Mouse (Mus musculus) T-helper 2 cell (primary cell): ENCODE data around the gene Hmgcll1.

Source experiments
- in situ Hi-C: fragments of 300-600 bp; cut with MboI, MseI; formaldehyde crosslinking; loops from one replicate; pipeline ENCODE4 v1.15.1; 2025; ENCODE audit warnings: high pct_unique_total_duplicates

Gene Hmgcll1

DNA sequence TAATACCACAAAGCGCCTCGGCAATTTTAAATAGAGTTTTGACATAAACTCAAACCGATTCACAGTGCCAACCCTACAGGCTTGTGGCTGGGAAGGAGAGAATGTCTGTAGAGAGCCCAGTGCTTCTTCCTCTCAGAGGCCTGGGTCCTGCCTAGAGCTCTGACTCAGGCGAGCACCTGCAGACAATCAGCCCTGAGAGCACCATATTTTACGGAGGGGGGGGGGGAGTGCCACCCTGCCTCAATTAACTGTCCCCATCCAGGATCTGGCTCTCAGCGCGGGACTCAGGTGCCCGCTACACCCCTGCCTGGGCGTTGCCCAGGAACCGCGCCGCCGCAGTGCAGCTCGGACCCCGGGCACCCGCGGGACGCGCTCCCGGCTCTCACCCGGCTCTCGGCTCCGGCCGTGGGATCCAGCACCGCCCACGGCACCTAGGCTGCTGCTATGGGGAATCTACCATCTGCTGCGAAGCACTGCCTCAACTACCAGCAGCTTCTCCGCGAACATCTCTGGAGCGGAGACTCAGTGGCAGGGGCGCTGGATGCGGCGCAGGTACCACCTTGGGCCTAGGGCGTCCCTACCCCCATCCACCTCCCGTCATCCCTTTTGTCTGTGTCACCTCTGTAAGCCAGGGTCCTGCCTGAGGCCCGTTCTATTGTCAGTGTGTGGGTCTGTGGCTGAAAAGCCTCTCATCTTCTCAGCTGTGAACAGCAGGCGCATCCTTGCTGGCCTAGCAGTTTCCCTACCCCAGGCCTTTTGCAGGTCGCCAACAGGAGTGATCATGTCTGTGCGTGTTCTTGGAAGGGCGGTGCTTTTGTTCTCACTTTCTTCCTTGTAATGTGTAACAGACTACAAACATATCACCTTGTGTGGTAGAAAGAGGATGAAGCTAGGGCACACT lies at the start of gene Hmgcll1:
Gene Hmgcll1 (plus strand): TSS at position 225 of the 901 bp plus-strand sequence.
- in situ Hi-C loops, result no loop called here

DNA sequence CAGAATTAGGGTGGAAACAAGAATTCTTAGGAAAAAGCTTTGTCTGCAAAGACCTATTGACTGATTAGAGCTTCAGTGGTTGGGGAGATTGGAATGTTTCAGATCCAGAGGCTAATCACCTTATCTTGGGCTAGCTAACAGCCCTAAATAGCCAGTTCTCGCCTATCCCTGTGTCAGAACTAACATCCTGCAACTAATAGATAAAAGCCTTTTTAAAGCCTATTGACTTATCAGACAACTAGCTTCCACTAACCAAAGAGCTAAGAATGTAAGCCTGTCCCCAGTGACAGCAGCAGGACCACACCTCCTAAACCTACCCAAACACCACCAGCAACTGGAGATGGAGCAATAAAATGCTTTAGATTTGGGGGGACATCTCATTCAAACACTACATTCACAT lies 34.6 kb upstream of the Hmgcll1 start:
- in situ Hi-C loops, result no loop called here

DNA sequence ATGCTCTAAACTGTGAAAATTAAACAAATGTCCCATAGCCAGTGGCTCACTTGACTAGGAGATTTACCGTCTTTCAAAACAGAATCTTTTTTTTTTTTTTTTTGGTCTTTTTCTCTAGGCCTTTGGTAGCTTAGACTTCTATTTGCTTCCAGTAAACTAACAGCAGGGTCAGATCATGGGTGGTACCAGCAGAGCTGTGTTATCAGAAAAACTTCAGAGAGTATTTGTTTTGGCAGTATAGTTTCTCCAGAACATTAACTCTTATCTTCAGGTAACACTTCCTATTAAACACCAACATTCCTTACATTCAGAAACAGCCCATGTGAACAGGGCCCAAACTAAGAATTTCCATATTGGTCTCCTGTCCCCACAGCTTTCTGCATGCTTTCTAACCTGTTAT lies 33.5 kb upstream of the Hmgcll1 start:
- in situ Hi-C loops, result no loop called here

DNA sequence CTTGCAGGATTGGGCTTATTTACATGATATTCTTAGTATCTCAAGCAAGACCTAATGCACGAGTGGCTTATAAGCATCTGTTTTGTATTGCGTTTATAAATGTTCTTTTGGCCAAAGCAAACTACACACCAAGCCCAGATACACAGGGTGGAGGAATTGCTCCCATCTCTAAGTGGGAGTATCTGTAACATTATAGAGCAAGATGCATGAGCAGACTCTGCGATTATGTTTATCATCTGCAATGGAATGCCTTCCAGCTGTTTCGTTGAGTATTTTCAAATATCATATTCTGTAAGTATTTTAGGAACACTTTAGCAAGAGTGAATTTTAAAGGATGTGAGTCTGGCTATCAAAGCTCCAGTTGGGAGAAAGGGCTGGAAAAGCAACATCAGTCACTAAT lies 25.2 kb upstream of the Hmgcll1 start:
- in situ Hi-C loops, result no loop called here

DNA sequence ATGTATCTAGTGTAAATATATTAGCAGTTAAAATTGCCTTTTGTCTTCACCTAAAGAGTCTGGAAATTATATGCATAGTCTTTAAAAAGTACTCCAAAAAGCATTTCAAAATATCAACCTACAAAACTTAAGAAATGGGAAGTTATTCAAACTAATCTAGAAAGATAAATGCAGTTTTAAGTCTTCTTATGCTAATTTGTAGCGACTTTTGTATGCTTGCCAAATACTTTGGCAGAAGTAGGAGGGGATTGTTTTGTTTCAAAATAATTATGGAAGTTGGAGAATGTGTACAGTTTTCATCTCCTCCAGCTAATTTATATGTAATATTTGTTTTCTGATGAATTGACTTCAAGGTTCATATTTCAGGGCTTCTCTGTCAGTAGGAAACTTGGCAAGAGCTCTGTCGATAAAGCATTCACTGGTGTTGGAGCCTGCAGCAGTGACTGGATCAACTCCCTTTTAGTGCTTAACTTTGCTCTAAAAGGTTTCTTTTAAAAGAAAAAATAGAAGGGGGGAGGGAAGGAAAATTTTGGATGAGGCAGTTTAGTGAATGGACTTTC lies 15.8 kb upstream of the Hmgcll1 start:
- in situ Hi-C loops, result no loop called here

DNA sequence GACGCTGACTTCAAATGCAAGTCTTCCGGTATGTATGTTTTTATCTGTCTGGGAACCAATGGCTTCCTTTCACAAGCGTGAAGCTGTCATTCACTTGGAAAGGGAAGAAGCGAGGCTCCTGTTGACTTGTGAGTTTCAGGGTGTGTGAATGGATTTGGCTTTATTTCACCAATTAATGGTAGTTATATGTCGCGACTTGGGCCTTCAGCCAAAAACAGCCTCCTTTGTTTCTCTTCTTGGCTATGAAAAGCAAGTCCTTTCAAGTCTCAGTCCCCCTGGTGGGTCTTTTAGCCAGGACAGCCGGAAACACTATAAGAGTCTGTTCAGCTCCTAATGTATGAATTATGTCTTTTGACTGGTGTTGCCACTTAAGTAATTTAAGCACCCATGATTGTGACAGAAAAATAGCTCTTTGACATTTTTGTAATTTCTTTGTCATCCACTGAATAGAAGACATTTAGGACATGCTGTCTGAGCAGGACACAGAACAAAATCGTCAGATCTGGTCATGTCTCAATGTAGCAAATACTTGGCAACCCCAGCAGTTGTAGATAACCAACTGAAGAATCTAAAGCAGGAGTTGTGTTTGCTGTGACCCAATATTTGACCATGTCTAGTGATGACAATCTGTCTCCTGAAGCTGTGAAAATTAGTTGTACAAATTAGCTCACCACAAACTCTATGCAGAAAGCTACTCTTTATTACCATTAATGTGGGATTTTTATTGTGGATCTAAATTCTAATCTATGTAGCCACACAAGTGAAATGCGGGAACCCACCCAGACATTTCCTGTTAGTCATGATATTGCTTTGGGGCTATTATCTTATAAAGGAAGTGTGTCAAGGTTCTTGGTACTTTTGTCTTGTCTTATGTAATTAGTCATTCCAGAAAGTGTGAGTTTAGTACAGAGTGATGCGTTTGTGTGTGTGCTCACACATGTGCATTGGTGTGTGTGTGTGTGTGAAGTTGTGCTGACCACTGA lies 13.5 kb upstream of the Hmgcll1 start:
- in situ Hi-C loops, result no loop called here

DNA sequence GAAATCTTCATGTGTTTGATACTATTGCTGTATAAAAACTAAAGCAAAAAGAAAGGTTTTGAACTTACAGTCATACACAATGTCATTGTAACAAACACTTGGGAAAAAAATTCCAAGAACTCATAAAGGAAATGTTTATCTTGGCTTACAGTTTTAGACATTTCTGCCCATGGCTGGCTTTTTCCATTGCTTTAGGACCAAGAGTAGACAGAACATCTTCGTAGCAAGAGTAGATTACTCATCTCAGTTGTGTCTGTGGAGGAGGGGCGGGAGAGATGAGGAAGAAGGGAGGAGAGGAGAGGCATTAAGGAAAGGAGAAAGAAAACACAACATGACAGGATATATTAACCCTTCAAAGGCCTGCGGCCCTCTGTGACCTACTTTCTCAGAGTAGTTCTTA lies 11.6 kb upstream of the Hmgcll1 start:
- in situ Hi-C loops, result no loop called here

DNA sequence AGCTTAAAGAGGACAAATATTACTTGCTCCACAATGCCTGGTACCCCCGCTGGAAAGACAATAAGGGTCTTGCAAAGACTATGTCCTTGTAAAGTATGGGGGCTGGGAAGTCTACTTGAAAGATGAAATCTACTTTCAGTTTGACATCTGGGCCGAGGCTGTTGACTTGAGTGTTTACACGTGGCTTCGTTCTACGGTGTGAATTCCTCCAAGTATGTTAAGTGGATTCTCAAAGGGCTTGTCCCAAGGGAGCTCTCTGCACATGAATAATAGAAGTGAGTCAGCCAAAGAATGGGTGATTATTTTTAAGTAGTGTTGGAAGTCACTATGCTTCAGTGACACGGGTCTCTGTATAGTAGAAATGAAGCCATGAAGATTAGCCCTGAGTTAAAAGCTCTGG lies 11.0 kb upstream of the Hmgcll1 start:
- in situ Hi-C loops, result no loop called here

DNA sequence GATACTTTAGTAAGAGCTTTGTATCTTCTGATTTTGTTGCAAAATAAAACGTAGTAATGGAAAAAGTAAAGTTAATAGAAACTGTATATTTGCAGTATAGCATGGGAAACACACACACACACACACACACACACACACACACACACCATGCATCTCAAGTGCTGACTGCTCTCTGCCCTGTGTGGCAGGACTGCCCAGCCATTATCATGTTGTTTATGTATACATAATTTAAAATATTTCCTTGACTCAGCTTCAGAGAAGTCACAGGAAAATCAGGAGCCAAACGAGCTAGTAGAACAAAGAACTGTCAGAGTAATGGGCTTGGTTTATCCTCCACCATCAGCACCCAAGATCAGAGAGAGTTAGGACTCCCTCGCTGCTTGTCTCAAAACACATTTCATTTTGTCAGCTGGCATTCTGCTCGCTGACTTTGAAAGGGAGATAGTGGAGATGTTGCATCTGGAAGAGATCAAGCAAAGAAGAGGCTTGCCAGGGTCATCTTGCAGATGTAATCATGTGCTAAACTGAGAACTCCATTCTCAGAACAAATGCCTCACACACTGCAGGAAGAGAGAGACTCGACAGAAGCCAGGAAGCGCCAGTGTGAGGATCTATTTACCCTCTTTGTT lies 7.2 kb upstream of the Hmgcll1 start:
- in situ Hi-C loops, result no loop called here

DNA sequence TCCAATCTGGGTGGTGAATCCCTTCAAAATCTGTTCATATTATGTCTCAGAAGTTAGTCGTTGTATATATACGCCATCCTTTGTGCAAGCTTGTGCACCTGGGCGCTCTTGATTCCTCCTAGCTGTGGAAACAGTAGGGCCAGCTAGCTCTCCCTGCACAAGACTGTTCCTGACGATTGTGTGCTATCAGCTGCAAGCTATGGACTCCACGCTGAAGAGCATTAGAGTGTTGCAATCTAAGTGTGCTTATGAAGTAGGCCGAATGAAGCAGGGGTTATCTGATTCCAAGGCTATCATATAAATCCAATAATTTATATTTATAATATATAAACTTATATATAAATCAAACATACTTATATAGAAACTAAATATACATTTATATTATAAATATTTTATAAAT lies 866 bp upstream of the Hmgcll1 start:
- in situ Hi-C loops, result no loop called here

DNA sequence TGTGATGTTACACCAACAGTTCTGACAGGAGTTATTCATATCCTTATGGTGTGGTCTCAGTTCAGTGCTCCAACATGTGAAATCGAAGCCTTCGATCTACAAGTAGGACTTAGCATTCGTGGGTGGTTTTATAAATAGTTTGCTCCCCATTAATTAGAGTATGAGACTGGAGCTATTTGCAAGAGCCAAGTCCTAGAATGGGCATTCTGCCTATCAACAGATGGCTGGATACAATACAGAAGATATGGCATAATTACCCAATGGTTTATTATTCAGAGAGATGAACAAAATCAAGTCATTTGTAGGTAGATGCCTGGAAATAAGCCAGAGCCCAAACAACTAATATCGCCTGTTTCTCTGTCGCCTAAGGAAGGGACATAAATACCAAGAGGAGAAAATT lies 1.3 kb downstream of the Hmgcll1 start:
- in situ Hi-C loops, result no loop called here

DNA sequence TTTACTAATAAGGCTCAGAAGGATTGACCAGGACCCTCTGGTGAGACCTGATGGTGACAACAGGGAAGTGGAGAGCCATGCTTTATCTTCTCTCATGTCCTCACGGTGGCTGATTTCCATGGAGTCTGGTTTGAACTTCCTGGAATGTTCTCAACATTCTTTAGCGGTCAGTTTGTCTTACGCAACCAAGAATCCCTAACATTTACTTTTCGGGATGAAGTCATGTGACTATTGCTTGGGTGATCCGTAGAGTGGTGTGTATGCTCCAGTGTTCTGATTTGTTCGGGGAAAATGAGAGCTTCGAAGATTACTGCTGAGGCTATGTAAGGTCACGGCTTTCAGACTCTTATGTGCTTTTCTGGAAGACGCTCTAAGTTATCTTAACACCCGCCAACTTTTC lies 1.9 kb downstream of the Hmgcll1 start:
- in situ Hi-C loops, result no loop called here

DNA sequence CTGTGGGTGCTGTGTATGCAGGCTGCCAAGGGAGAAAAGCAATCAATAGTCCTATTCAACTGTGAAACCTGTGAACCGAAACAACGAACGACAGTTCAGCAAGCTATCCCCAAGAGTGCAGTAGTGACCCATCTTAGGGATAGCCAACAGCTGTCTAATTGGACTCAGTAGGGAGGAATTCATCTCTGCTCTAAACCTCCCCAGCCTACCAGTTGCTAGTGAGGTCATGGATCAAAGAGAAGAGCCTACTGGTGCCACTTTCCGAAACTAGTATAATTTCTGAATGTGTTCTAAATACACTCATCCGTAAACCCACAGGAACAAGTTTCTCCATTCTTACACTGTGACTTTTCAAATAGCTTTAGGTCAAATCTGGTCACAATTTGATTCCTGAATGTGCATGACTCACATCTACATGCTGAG lies 8.9 kb downstream of the Hmgcll1 start:
- in situ Hi-C loops, result no loop called here

DNA sequence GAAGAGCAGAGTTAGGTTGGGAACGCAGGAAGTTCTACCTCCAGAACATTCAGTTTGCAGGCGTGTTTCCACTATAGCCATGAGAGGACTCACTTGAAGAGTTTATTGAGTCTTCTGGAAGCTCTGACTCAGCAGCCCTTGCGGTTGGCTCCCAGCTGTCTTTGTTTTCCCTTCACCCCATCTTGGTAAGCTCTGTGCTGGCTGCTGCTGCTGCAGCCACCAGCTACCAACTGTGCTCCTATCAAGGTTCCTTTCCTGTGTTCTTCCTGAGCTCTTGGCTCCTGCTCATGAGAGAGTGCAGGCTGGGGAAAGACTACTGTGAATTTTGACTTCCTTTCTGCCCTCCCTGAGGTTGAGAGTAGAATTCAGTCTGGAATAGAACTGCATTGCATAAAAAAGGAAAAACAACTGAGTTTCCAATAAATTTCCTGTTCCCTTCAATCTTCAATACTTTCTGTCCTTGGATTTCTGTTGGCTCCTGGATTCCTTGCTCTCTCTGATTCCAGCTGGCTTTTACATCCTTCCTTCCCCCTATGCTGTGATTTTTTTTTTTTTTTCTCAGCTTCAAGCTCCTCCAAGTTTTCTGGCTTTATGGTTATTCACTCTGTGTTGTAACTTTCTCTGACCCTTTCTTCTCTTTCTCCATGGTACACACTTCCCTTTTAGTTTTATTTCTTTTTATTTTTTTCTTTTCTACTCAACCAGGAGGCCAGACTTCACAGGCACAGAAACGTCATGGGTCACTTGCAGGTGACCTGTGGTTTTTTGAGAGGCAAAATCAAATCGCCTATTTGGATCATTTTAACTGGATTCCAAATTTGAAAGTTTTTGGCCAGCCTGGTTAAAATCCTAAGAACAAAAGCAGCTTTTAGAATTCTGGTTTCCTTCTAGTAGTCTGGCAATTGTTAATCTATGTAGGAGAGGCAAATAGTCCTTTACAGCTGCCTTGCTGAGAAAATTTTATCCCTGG lies 9.9 kb downstream of the Hmgcll1 start:
- in situ Hi-C loops, result no loop called here

DNA sequence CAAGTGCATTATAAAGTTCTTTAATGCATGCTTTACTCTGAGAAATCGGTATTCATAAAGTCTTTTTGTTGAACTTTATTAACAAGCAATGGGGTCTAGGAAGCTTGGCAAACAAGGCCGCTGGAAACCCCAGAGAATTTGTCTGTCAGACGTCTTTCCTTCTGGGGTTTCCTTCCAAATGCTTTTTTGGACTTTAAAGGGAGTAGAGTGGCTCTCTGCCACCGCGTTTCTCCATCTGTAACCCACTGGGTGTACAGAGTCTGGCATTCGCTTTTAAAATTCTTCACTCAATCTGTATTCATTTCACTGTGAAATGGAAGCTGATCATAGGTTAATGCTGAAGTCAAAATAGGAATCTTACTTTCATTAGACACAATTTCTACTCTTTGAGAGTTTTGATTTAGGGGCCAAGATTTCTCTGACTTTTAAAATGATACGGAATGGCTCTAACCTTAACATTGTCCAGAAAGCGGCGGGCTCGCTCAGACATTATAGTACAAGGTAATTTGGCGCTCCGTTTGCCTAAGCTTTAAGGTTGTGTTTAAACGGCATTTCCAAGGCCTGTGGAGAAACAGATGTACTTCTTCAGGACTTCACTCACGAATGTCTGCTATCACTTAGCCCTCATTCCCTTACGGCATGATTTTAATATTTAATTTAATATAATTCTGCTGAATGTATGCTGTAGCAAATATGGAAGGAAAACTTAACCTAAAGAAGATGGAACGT lies 15.0 kb downstream of the Hmgcll1 start:
- in situ Hi-C loops, result no loop called here

DNA sequence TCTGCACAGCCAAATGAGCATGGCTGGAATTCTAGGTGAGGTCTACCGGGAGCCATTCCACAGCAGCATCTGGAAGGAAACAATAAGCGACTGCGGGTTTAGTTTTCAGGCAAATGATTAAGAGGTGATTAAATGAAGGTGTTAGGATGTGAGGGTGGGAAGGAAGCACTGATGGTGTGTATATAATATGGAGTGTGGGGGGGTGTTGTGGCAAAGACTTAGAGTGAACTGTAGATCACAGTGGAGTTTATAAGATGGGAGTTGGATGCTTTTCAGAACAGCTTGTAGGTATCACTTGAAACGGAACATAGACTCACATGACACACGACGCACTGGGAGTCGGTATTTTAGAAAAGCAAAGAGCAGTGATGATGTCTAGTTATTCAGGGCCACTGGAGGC lies 20.4 kb downstream of the Hmgcll1 start:
- in situ Hi-C loops, result no loop called here

DNA sequence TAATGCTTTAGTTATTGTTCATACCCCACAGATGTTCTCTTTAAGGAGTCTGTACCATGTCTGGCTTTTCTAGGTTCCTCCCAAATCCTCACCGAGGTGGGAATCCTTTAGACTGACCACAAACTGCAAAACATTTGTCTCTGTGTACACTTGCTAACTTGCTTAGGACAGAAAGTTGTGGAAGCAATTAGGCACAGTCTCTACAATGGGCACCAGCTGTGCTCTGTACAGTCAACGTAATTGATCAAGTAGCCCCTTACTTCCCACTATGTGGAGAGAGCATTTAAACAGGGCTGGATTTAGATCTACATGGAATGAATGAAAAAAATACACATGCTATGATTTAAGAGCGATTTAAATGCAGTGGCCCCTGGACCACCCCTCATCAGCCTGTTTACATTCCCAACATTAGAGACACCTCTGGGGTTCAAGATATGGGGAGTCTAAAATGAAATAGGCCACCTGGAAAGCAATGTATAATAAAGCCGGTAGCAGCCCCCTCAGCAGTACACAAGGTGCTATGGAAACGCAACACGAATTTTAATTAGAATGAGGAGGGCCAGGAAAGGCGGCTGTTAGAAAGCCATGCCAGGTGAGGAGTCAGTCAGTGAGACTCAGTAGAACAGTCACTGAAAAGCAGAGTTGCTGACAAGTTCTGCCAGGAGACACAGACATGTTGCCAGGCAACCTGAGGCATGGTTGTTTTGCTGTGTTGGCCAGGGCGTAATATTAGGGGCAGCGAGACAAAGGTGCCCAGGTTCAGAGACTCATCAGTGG lies 23.9 kb downstream of the Hmgcll1 start:
- in situ Hi-C loops, result no loop called here

DNA sequence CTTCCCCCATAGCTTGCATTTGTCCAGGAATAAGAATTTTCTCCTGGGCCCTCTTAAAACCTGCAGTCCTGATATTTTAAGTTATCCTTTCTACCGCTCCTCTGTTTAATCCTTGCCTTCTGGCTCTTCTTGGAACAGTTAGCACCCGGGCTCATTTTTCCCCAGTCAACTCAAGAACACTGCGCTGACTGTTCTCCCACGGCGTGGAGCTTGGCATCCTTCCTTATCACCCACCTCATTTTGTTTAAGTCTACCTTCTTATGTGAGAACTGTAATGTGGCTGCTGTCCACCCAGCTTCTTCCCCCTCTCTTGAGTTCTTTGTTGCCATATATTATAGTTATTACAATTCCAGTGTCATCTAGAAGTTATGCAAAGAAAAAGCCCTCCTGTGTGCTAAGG lies 25.1 kb downstream of the Hmgcll1 start:
- in situ Hi-C loops, result no loop called here

DNA sequence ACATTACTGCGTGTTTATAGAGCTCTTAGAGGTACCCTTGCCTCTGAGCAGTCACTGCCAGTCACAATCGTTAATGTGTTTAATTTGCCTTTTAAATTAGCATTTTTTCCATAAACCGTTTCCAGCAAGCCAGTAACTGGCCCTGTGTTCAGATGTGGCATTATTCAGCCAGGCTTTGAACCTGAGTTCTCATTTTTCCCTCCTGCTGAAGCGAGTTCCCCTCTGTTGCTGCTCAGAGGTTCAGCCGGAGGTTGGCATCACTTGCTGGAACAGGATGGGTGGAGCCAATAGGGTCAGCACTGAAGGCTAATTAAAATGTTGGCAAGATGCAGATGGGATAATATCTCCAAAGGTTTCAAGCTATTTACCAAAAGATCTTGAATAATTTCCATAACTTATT lies 28.7 kb downstream of the Hmgcll1 start:
- in situ Hi-C loops, result no loop called here
